Mouse (Mus musculus): ENCODE results near the gene Pfkfb2. TPM values are rescaled to one million over a fixed set of nuclear protein-coding genes. Genes with fewer than 3 reads are reported as not detected.

The Pfkfb2 gene
- total RNA-seq, 2 experiments from 2014 or later, result 39.2 to 41.2 TPM

GRCm38 (mm10) chr1:130738551-130739106 lies 9.6 kb upstream of the Pfkfb2 start:
- no peak for DNase-seq (ENCODE audit: low spot score in 2 of 2)

GRCm38 (mm10) chr1:130737916-130738315 lies 8.9 kb upstream of the Pfkfb2 start:
- no peak for DNase-seq (ENCODE audit: low spot score in 2 of 2)

GRCm38 (mm10) chr1:130737411-130737881 lies 8.4 kb upstream of the Pfkfb2 start:
- DNase-seq (ENCODE audit: low spot score in 2 of 2), result no peak

GRCm38 (mm10) chr1:130734852-130735251 lies 5.8 kb upstream of the Pfkfb2 start:
- DNase-seq (ENCODE audit: low spot score in 2 of 2), result no peak

- DNase-seq (ENCODE audit: low spot score in 2 of 2), result no peak
Measured at GRCm38 (mm10) chr1:130734452-130734851, 5.4 kb upstream of the Pfkfb2 start.

GRCm38 (mm10) chr1:130733671-130734070 lies 4.6 kb upstream of the Pfkfb2 start:
- DNase-seq (ENCODE audit: low spot score in 2 of 2), result peak; percentile 25 to 34

- no peak for DNase-seq (ENCODE audit: low spot score in 2 of 2)
Measured at GRCm38 (mm10) chr1:130732706-130733658, 3.9 kb upstream of the Pfkfb2 start.

- DNase-seq (ENCODE audit: low spot score in 2 of 2), result no peak
Measured at GRCm38 (mm10) chr1:130731741-130732337, 2.8 kb upstream of the Pfkfb2 start, which contains the start of gene AA986860. AA986860 (plus strand) TSS chr1:130731976.

GRCm38 (mm10) chr1:130728708-130729107 lies 345 bp downstream of the Pfkfb2 start:
- peak in 1 of 2 experiments; percentile 57 for DNase-seq (ENCODE audit: low spot score in 2 of 2)

- no peak for DNase-seq (ENCODE audit: low spot score in 2 of 2)
Measured at GRCm38 (mm10) chr1:130728070-130728469, 983 bp downstream of the Pfkfb2 start.

GRCm38 (mm10) chr1:130726396-130726795 lies 2.7 kb downstream of the Pfkfb2 start:
- no peak for DNase-seq (ENCODE audit: low spot score in 2 of 2)

GRCm38 (mm10) chr1:130724206-130724605 lies 4.8 kb downstream of the Pfkfb2 start:
- no peak for DNase-seq (ENCODE audit: low spot score in 2 of 2)

GRCm38 (mm10) chr1:130717291-130717871 lies 11.7 kb downstream of the Pfkfb2 start, which contains the start of gene Yod1:
Yod1 (plus strand) TSS chr1:130717327.
- peak; percentile 83 to 89 for DNase-seq (ENCODE audit: low spot score in 2 of 2)

- DNase-seq (ENCODE audit: low spot score in 2 of 2), result peak; percentile 42 to 58
Measured at GRCm38 (mm10) chr1:130716513-130717290, 12.4 kb downstream of the Pfkfb2 start.

- DNase-seq (ENCODE audit: low spot score in 2 of 2), result no peak
Measured at GRCm38 (mm10) chr1:130716218-130716512, 12.9 kb downstream of the Pfkfb2 start.

- peak; percentile 92 to 96 for DNase-seq (ENCODE audit: low spot score in 2 of 2)
Measured at GRCm38 (mm10) chr1:130715561-130716217, 13.4 kb downstream of the Pfkfb2 start, which contains the start of gene Gm29427. Gm29427 (minus strand) TSS chr1:130715799.

- DNase-seq (ENCODE audit: low spot score in 2 of 2), result no peak
Measured at GRCm38 (mm10) chr1:130714046-130714445, 15.0 kb downstream of the Pfkfb2 start.

- DNase-seq (ENCODE audit: low spot score in 2 of 2), result no peak
Measured at GRCm38 (mm10) chr1:130710283-130711080, 18.6 kb downstream of the Pfkfb2 start.

GRCm38 (mm10) chr1:130703613-130704012 lies 25.4 kb downstream of the Pfkfb2 start:
- DNase-seq (ENCODE audit: low spot score in 2 of 2), result no peak

Data from layer of hippocampus, adult 18-20 months (tissue).